Mouse (Mus musculus): Measurements from ENCODE around the gene Hoxb6.

Hoxb6 gene

GRCm38 (mm10) chr11:96334998-96335397 lies 42.7 kb downstream of the Hoxb6 start:
- DNase-seq (ENCODE audit: low read depth, low spot score) = no peak

- no peak for DNase-seq (ENCODE audit: low read depth, low spot score)
These were observed 44.3 kb downstream of the Hoxb6 start for GRCm38 (mm10) chr11:96336597-96336996.

- no peak for DNase-seq (ENCODE audit: low read depth, low spot score)
These were observed 44.8 kb downstream of the Hoxb6 start for GRCm38 (mm10) chr11:96337026-96337425.

GRCm38 (mm10) chr11:96338957-96339855 lies 46.9 kb downstream of the Hoxb6 start:
- no peak for DNase-seq (ENCODE audit: low read depth, low spot score)

GRCm38 (mm10) chr11:96340698-96341365 lies 48.6 kb downstream of the Hoxb6 start:
- peak; percentile 57 for DNase-seq (ENCODE audit: low read depth, low spot score)

- DNase-seq (ENCODE audit: low read depth, low spot score) = peak; percentile 73
These were observed 49.7 kb downstream of the Hoxb6 start for GRCm38 (mm10) chr11:96341701-96342575.

GRCm38 (mm10) chr11:96342576-96342930 lies 50.3 kb downstream of the Hoxb6 start:
- no peak for DNase-seq (ENCODE audit: low read depth, low spot score)

GRCm38 (mm10) chr11:96343206-96343745 lies 51.0 kb downstream of the Hoxb6 start:
- DNase-seq (ENCODE audit: low read depth, low spot score) = no peak

GRCm38 (mm10) chr11:96344061-96344877 lies 52.0 kb downstream of the Hoxb6 start:
- DNase-seq (ENCODE audit: low read depth, low spot score) = no peak

GRCm38 (mm10) chr11:96344878-96345159 lies 52.5 kb downstream of the Hoxb6 start:
- no peak for DNase-seq (ENCODE audit: low read depth, low spot score)

- DNase-seq (ENCODE audit: low read depth, low spot score) = no peak
These were observed 53.1 kb downstream of the Hoxb6 start for GRCm38 (mm10) chr11:96345220-96345892.

GRCm38 (mm10) chr11:96345893-96346806 lies 53.9 kb downstream of the Hoxb6 start:
- peak; percentile 84 for DNase-seq (ENCODE audit: low read depth, low spot score)

- DNase-seq (ENCODE audit: low read depth, low spot score) = no peak
These were observed 54.7 kb downstream of the Hoxb6 start for GRCm38 (mm10) chr11:96346916-96347520.

- no peak for DNase-seq (ENCODE audit: low read depth, low spot score)
These were observed 55.4 kb downstream of the Hoxb6 start for GRCm38 (mm10) chr11:96347717-96348116.

- DNase-seq (ENCODE audit: low read depth, low spot score) = no peak
These were observed 56.1 kb downstream of the Hoxb6 start for GRCm38 (mm10) chr11:96348141-96348928.

- no peak for DNase-seq (ENCODE audit: low read depth, low spot score)
These were observed 56.7 kb downstream of the Hoxb6 start for GRCm38 (mm10) chr11:96348988-96349387.

- DNase-seq (ENCODE audit: low read depth, low spot score) = peak; percentile 86
These were observed 57.4 kb downstream of the Hoxb6 start for GRCm38 (mm10) chr11:96349491-96350340.
